Mouse (Mus musculus): ENCODE data around the gene 5830411N06Rik. TPM values are rescaled to one million over a fixed set of nuclear protein-coding genes. Genes with fewer than 3 reads are reported as not detected.

The 5830411N06Rik gene
- polyA plus RNA-seq, 1 experiment from 2014 or later: not detected

GRCm38 (mm10) chr7:140253780-140254299 lies 6.8 kb downstream of the 5830411N06Rik start:
- Histone ChIP-seq H3K9me3 (ENCODE audit: low read length) (no peaks in the 10 kb centered on the region), H3K36me3 (ENCODE audit: insufficient read depth, low read length) (no peaks in the 10 kb centered on the region), H3K9ac (replicated peaks; ENCODE audit: low read depth) (no peak overlapping the region), H3K4me2 (replicated peaks; ENCODE audit: low read depth, low read length) (no peak overlapping the region), H3K27me3 (replicated peaks; ENCODE audit: insufficient read depth, low read length) (no peaks in the 10 kb centered on the region), H3K4me1 (ENCODE audit: insufficient read depth, low read depth, low read length) (no peaks in the 10 kb centered on the region), H3K27ac (ENCODE audit: low read length) (no peak overlapping the region), H3K4me3 (ENCODE audit: low read depth, low read length) (no peak overlapping the region)
- 74% methylated on average over 7 of the region's 7 CpGs for WGBS
- ATAC-seq: no peak
- TF ChIP-seq EP300 (IDR thresholded peaks at IDR 0.05): no peak
- no peak for TF ChIP-seq CTCF (IDR thresholded peaks at IDR 0.05)
- no peak for DNase-seq (ENCODE audit: low spot score)

GRCm38 (mm10) chr7:140295746-140296145 lies 48.7 kb downstream of the 5830411N06Rik start:
- H3K4me2 ChIP-seq (replicated peaks; ENCODE audit: low read depth, low read length): no peak overlapping the region
- H3K27me3 ChIP-seq (replicated peaks; ENCODE audit: insufficient read depth, low read length): no peaks in the 10 kb centered on the region
- no peaks in the 10 kb centered on the region for H3K36me3 ChIP-seq (ENCODE audit: insufficient read depth, low read length)
- H3K9me3 ChIP-seq (ENCODE audit: low read length): no peaks in the 10 kb centered on the region
- no peaks in the 10 kb centered on the region for H3K4me1 ChIP-seq (ENCODE audit: insufficient read depth, low read depth, low read length)
- no peak overlapping the region for H3K27ac ChIP-seq (ENCODE audit: low read length)
- ATAC-seq: no peak
- no peak overlapping the region for H3K9ac ChIP-seq (replicated peaks; ENCODE audit: low read depth)
- no peak for DNase-seq (ENCODE audit: low spot score)
- H3K4me3 ChIP-seq (ENCODE audit: low read depth, low read length): no peak overlapping the region
- TF ChIP-seq CTCF (IDR thresholded peaks at IDR 0.05) (no peak), EP300 (IDR thresholded peaks at IDR 0.05) (no peak)
- WGBS: 85% methylated on average over 9 of the region's 9 CpGs

GRCm38 (mm10) chr7:140296876-140297275 lies 49.8 kb downstream of the 5830411N06Rik start:
- Histone ChIP-seq H3K4me2 (replicated peaks; ENCODE audit: low read depth, low read length) (no peak overlapping the region), H3K9ac (replicated peaks; ENCODE audit: low read depth) (no peak overlapping the region), H3K9me3 (ENCODE audit: low read length) (no peaks in the 10 kb centered on the region), H3K4me1 (ENCODE audit: insufficient read depth, low read depth, low read length) (no peaks in the 10 kb centered on the region), H3K4me3 (ENCODE audit: low read depth, low read length) (no peak overlapping the region), H3K27me3 (replicated peaks; ENCODE audit: insufficient read depth, low read length) (no peaks in the 10 kb centered on the region), H3K36me3 (ENCODE audit: insufficient read depth, low read length) (no peaks in the 10 kb centered on the region), H3K27ac (ENCODE audit: low read length) (no peak overlapping the region)
- TF ChIP-seq CTCF (IDR thresholded peaks at IDR 0.05): no peak
- TF ChIP-seq EP300 (IDR thresholded peaks at IDR 0.05): no peak
- DNase-seq (ENCODE audit: low spot score) (no peak), ATAC-seq (no peak)
- WGBS: 65% methylated on average over 6 of the region's 6 CpGs

GRCm38 (mm10) chr7:140299416-140299815 lies 52.3 kb downstream of the 5830411N06Rik start:
- Histone ChIP-seq H3K9ac (replicated peaks; ENCODE audit: low read depth) (no peak overlapping the region), H3K36me3 (ENCODE audit: insufficient read depth, low read length) (no peaks in the 10 kb centered on the region), H3K9me3 (ENCODE audit: low read length) (no peaks in the 10 kb centered on the region), H3K27me3 (replicated peaks; ENCODE audit: insufficient read depth, low read length) (no peaks in the 10 kb centered on the region), H3K4me2 (replicated peaks; ENCODE audit: low read depth, low read length) (no peak overlapping the region), H3K27ac (ENCODE audit: low read length) (no peak overlapping the region), H3K4me1 (ENCODE audit: insufficient read depth, low read depth, low read length) (no peaks in the 10 kb centered on the region), H3K4me3 (ENCODE audit: low read depth, low read length) (no peak overlapping the region)
- TF ChIP-seq CTCF (IDR thresholded peaks at IDR 0.05): no peak
- TF ChIP-seq EP300 (IDR thresholded peaks at IDR 0.05): no peak
- WGBS: 80% methylated on average over 3 of the region's 3 CpGs
- no peak for ATAC-seq
- no peak for DNase-seq (ENCODE audit: low spot score)

- H3K4me2 ChIP-seq (replicated peaks; ENCODE audit: low read depth, low read length): no peak overlapping the region
- H3K4me1 ChIP-seq (ENCODE audit: insufficient read depth, low read depth, low read length): no peaks in the 10 kb centered on the region
- WGBS: 81% methylated on average over 3 of the region's 3 CpGs
- H3K4me3 ChIP-seq (ENCODE audit: low read depth, low read length): no peak overlapping the region
- TF ChIP-seq EP300 (IDR thresholded peaks at IDR 0.05): no peak
- TF ChIP-seq CTCF (IDR thresholded peaks at IDR 0.05): no peak
- DNase-seq (ENCODE audit: low spot score) (no peak), ATAC-seq (no peak)
- H3K9me3 ChIP-seq (ENCODE audit: low read length): no peaks in the 10 kb centered on the region
- H3K36me3 ChIP-seq (ENCODE audit: insufficient read depth, low read length): no peaks in the 10 kb centered on the region
- H3K27me3 ChIP-seq (replicated peaks; ENCODE audit: insufficient read depth, low read length): no peaks in the 10 kb centered on the region
- H3K27ac ChIP-seq (ENCODE audit: low read length): no peak overlapping the region
- H3K9ac ChIP-seq (replicated peaks; ENCODE audit: low read depth): no peak overlapping the region
Observed at GRCm38 (mm10) chr7:140319861-140320385, 72.8 kb downstream of the 5830411N06Rik start.

- H3K36me3 ChIP-seq (ENCODE audit: insufficient read depth, low read length): no peaks in the 10 kb centered on the region
- H3K4me3 ChIP-seq (ENCODE audit: low read depth, low read length): no peak within 1 kb of the TSS
- ATAC-seq (no peak), DNase-seq (ENCODE audit: low spot score) (no peak)
- 43% methylated on average over 1 of the region's 1 CpGs for WGBS
- TF ChIP-seq EP300 (IDR thresholded peaks at IDR 0.05): no peak
- no peak for TF ChIP-seq CTCF (IDR thresholded peaks at IDR 0.05)
- H3K9ac ChIP-seq (replicated peaks; ENCODE audit: low read depth): no peak within 1 kb of the TSS
- no peaks in the 10 kb centered on the region for H3K9me3 ChIP-seq (ENCODE audit: low read length)
- no peak within 1 kb of the TSS for H3K27ac ChIP-seq (ENCODE audit: low read length)
- H3K4me2 ChIP-seq (replicated peaks; ENCODE audit: low read depth, low read length): no peak within 1 kb of the TSS
- H3K27me3 ChIP-seq (replicated peaks; ENCODE audit: insufficient read depth, low read length): no peaks in the 10 kb centered on the region
- no peaks in the 10 kb centered on the region for H3K4me1 ChIP-seq (ENCODE audit: insufficient read depth, low read depth, low read length)
Observed at GRCm38 (mm10) chr7:140320558-140320957, 73.5 kb downstream of the 5830411N06Rik start, which contains the start of gene Olfr525. Gene Olfr525, plus strand, starts transcription at chr7:140320858.
